ENCODE assay signal across 13 mouse cellular contexts in genomic region chr10:21443646-21444324, GRCm38 (mm10).
DNase-seq lines count a peak whose midpoint lies in the region; ATAC-seq and TF ChIP-seq lines count a peak whose summit lies in the region.
"Had no signal": no experiment of that assay in that cellular context is flagged by ENCODE, and none has a peak within 500 bp of the region (broad histone marks: within the 10 kb centered on the region; RNA-seq: fewer than 3 reads in every experiment).

No protein-coding gene starts in this region.

- H3K4me1 ChIP-seq in embryonic facial prominence, embryonic 13.5 days: peaks cover 43% of the 10 kb centered on the region
- H3K4me1 ChIP-seq in embryonic facial prominence, embryonic 10.5 days: peaks cover 21% of the 10 kb centered on the region
- H3K4me1 ChIP-seq in liver, adult 2 months (ENCODE audit: control insufficient read depth, insufficient read depth, low read length): peaks cover 46% of the 10 kb centered on the region

- 36% methylated on average over 8 of the region's 8 CpGs for WGBS in embryonic facial prominence, embryonic 13.5 days
- 59% methylated on average over 8 of the region's 8 CpGs for WGBS in embryonic facial prominence, embryonic 10.5 days
- 55% methylated on average over 8 of the region's 8 CpGs for WGBS in liver, adult 2 months

- H3K4me3 ChIP-seq in embryonic facial prominence, embryonic 13.5 days: no peak overlapping the region
- no peak overlapping the region for H3K4me3 ChIP-seq in embryonic facial prominence, embryonic 10.5 days
- no peak overlapping the region for H3K4me3 ChIP-seq in liver, adult 2 months (ENCODE audit: insufficient read depth, low read depth, low read length)
- H3K4me3 ChIP-seq: gastrocnemius, adult 2 months had no signal

- no peaks in the 10 kb centered on the region for H3K79me2 ChIP-seq in liver, adult 2 months (ENCODE audit: control insufficient read depth, insufficient read depth, low read length)

- no peaks in the 10 kb centered on the region for H3K9me3 ChIP-seq in embryonic facial prominence, embryonic 13.5 days
- H3K9me3 ChIP-seq in embryonic facial prominence, embryonic 10.5 days: no peaks in the 10 kb centered on the region

- H3K27me3 ChIP-seq in embryonic facial prominence, embryonic 13.5 days: 0 out of 2 replicates have a peak, but pooled peaks cover 2% of the 10 kb centered on the region
- H3K27me3 ChIP-seq in embryonic facial prominence, embryonic 10.5 days (replicated peaks; ENCODE audit: low read depth, poor library complexity, severe bottlenecking): no peaks in the 10 kb centered on the region
- no peaks in the 10 kb centered on the region for H3K27me3 ChIP-seq in liver, adult 2 months (ENCODE audit: control insufficient read depth, insufficient read depth, low read length)

- TF ChIP-seq POLR2A in liver, adult 2 months (IDR thresholded peaks at IDR 0.05; ENCODE audit: extremely low read depth, insufficient read depth, low read length): no peak

- H3K4me2 ChIP-seq in embryonic facial prominence, embryonic 13.5 days: no peak overlapping the region

- no peaks in the 10 kb centered on the region for H3K36me3 ChIP-seq in embryonic facial prominence, embryonic 13.5 days
- no peaks in the 10 kb centered on the region for H3K36me3 ChIP-seq in embryonic facial prominence, embryonic 10.5 days (replicated peaks)
- no peaks in the 10 kb centered on the region for H3K36me3 ChIP-seq in liver, adult 2 months (ENCODE audit: control insufficient read depth, insufficient read depth, low read length)

- ATAC-seq in embryonic facial prominence, embryonic 13.5 days (ENCODE audit: insufficient number of reproducible peaks, insufficient read depth, low FRiP score, low TSS enrichment, low read depth): no peak

- no peak for DNase-seq in embryonic facial prominence, embryonic 10.5 days (ENCODE audit: low spot score)
- peak; percentile 20 for DNase-seq in liver, adult 2 months (ENCODE audit: extremely low read depth, low read depth, low spot score)
- no peak for DNase-seq in liver
- peak; percentile 16 for DNase-seq in layer of hippocampus, adult 9-10 months (ENCODE audit: low spot score)
- DNase-seq in retina, embryonic 14.5 days (ENCODE audit: low spot score): peak; percentile 29
- DNase-seq in thymus, postnatal 25 days: no peak
- no peak for DNase-seq in embryo, embryonic 10.5 days (ENCODE audit: low spot score)
- DNase-seq: adrenal gland, postnatal 36 days; cerebellum, postnatal 25 days; gastrocnemius, adult 2 months; heart, postnatal 4 days; kidney, postnatal 36 days had no signal

- H3K9ac ChIP-seq in embryonic facial prominence, embryonic 13.5 days: no peak overlapping the region
- H3K9ac ChIP-seq in liver, adult 2 months (ENCODE audit: low read depth, low read length): no peak overlapping the region

- 0 out of 2 replicates have a peak overlapping the region, but pooled peaks have one; percentile 18 for H3K27ac ChIP-seq in embryonic facial prominence, embryonic 13.5 days
- no peak overlapping the region for H3K27ac ChIP-seq in embryonic facial prominence, embryonic 10.5 days (replicated peaks)
- peak overlapping the region; percentile 38 for H3K27ac ChIP-seq in liver, adult 2 months (replicated peaks; ENCODE audit: insufficient read depth, low read depth, low read length)
- H3K27ac ChIP-seq: gastrocnemius, adult 2 months had no signal

- TF ChIP-seq CTCF in liver, adult 2 months (IDR thresholded peaks at IDR 0.05; ENCODE audit: low read depth, low read length): no peak

Comparison
In these comparisons a context has a peak if more than half of its experiments do, and no peak if none do; other contexts are left out.
1. DNase-seq: peak in liver, adult 2 months (single experiment), layer of hippocampus, adult 9-10 months (single experiment) and retina, embryonic 14.5 days (single experiment); none in embryonic facial prominence, embryonic 10.5 days (single experiment), liver (single experiment), thymus, postnatal 25 days (single experiment) and embryo, embryonic 10.5 days (single experiment).